Mouse (Mus musculus): Measurements from ENCODE around the gene Acadl. TPM values are rescaled to one million over a fixed set of nuclear protein-coding genes. Genes with fewer than 3 reads are reported as not detected.

Acadl gene
- polyA plus RNA-seq, 1 experiment from 2014 or later: 101 TPM

DNA sequence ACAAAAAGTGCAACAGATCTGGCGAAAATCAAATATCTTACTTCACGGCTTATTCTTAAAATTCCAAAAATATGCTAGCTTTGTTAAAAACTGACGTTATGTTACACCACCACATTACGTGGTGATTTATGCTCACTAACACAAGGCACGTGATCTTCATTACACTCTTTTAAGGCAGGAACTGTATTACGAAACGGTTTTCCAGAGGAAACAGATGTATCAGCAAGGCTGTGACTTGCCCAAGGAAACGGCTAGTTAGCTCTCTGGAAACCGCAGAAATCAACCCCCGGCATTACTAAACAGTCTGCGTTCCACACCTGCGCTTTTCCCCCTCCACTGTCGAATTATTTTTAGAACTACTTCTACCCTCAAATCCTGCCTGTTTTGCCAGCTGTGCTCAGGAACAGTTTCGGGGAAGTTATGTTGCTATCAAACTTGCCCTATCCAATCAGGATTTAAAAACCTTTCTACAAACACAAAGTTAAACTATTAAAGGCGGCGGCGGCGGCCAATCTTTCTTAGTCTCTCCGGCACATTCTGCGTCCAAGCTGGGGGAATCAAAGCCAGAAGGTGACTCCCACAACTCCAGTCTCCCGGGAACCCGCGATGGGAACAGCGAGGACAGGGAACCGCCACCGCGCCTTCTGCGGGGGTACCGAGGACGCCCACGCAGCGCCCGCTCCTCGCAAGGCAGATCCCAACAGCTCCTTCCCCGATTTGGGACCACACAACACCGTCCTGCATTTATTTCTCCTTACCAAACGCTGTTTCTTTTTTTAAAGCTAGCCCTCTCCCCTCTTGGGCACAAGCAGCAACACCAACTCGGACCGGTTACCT, 46.9 kb downstream of the Acadl start:
- ATAC-seq (ENCODE audit: low read depth): peak; percentile 5; the same call in 1 of the 2 replicates
- peaks cover 14% of the 10 kb centered on the region for H3K4me1 ChIP-seq (replicated peaks)
- H3K9ac ChIP-seq: peak overlapping the region; percentile 82
- H3K4me3 ChIP-seq (replicated peaks): peak overlapping the region; percentile 88
- no peaks in the 10 kb centered on the region for H3K36me3 ChIP-seq
- H3K4me2 ChIP-seq: peak overlapping the region; percentile 95
- peak overlapping the region; percentile 86 for H3K27ac ChIP-seq
- H3K9me3 ChIP-seq (replicated peaks): no peaks in the 10 kb centered on the region
- under 1% methylated on average over 39 of the region's 39 CpGs for WGBS (ENCODE audit: insufficient replicate concordance)
- DNase-seq: peak; percentile 30
- H3K27me3 ChIP-seq: no peaks in the 10 kb centered on the region

DNA sequence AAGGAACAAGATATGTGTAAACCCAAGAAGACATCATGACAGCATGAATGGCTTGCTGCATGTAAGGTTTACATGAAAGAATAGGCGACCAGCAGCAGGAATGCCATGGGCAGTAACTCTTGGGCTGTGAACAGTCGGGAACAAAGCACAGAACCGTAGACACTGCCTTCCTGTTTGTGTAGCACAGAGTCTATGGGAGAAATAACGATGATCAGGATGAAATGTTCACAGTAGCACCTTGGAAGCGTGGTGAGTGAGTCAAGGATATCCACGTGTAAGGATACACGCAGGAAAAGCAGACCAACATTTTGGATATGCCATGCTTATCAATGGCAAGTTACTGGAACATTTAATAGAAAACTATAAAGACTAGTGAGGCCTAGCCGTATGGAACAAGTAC, 48.3 kb downstream of the Acadl start:
- 0 out of 2 replicates have a peak overlapping the region, but pooled peaks have one; percentile 2 for H3K4me3 ChIP-seq (replicated peaks)
- H3K4me1 ChIP-seq (replicated peaks): peaks cover 14% of the 10 kb centered on the region
- H3K9ac ChIP-seq: peak overlapping the region; percentile 29; the same call in 1 of the 2 replicates
- ATAC-seq (ENCODE audit: low read depth) (no peak), DNase-seq (no peak)
- 32% methylated on average over 8 of the region's 8 CpGs for WGBS (ENCODE audit: insufficient replicate concordance)
- H3K4me2 ChIP-seq: peak overlapping the region; percentile 37
- no peaks in the 10 kb centered on the region for H3K27me3 ChIP-seq
- H3K9me3 ChIP-seq (replicated peaks): no peaks in the 10 kb centered on the region
- H3K27ac ChIP-seq: peak overlapping the region; percentile 48
- H3K36me3 ChIP-seq: no peaks in the 10 kb centered on the region

GRCm38 (mm10) chr1:66813191-66813590, 49.9 kb downstream of the Acadl start:
- H3K36me3 ChIP-seq: no peaks in the 10 kb centered on the region
- no peak overlapping the region for H3K4me2 ChIP-seq
- H3K4me1 ChIP-seq (replicated peaks): peaks cover 14% of the 10 kb centered on the region
- no peak overlapping the region for H3K4me3 ChIP-seq (replicated peaks)
- no peaks in the 10 kb centered on the region for H3K9me3 ChIP-seq (replicated peaks)
- no peak for ATAC-seq (ENCODE audit: low read depth)
- no peak overlapping the region for H3K9ac ChIP-seq
- H3K27me3 ChIP-seq: no peaks in the 10 kb centered on the region
- H3K27ac ChIP-seq: no peak overlapping the region
- DNase-seq: no peak
- 83% methylated on average over 1 of the region's 1 CpGs for WGBS (ENCODE audit: insufficient replicate concordance)

- Histone ChIP-seq H3K27me3 (no peaks in the 10 kb centered on the region), H3K27ac (no peak overlapping the region), H3K9ac (no peak overlapping the region), H3K4me3 (replicated peaks) (no peak overlapping the region), H3K4me1 (replicated peaks) (no peaks in the 10 kb centered on the region), H3K9me3 (replicated peaks) (no peaks in the 10 kb centered on the region), H3K4me2 (no peak overlapping the region), H3K36me3 (no peaks in the 10 kb centered on the region)
- ATAC-seq (ENCODE audit: low read depth): no peak
- no peak for DNase-seq
- WGBS (ENCODE audit: insufficient replicate concordance): 76% methylated on average over 1 of the region's 1 CpGs
Observed at GRCm38 (mm10) chr1:66806821-66807220, 56.3 kb downstream of the Acadl start.

DNA sequence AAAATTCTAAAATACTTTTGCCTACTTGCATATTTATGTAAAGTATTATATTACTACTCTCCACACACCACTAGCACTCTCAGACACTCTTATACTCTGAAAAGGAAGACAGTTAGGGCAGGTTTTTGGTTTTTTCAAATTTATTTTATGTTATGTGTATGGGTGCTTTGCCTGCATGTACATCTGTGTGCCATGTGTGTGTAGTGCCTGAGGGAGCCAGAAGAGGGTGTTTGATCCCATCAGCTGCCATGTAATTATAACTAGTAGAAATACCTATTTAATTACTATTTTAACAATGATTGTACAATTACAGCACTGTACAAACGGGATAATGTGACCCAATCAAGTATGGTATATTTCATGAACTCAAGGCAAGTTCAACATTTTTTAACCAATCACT, 57.7 kb downstream of the Acadl start:
- Histone ChIP-seq H3K36me3 (no peaks in the 10 kb centered on the region), H3K27ac (no peak overlapping the region), H3K9ac (no peak overlapping the region), H3K4me1 (replicated peaks) (no peaks in the 10 kb centered on the region), H3K4me2 (no peak overlapping the region), H3K27me3 (no peaks in the 10 kb centered on the region), H3K9me3 (replicated peaks) (no peaks in the 10 kb centered on the region), H3K4me3 (replicated peaks) (no peak overlapping the region)
- no peak for ATAC-seq (ENCODE audit: low read depth)
- no peak for DNase-seq
- 66% methylated on average over 1 of the region's 1 CpGs for WGBS (ENCODE audit: insufficient replicate concordance)

GRCm38 (mm10) chr1:66804710-66805109, 58.4 kb downstream of the Acadl start:
- ATAC-seq (ENCODE audit: low read depth): no peak
- H3K27me3 ChIP-seq: no peaks in the 10 kb centered on the region
- no peak for DNase-seq
- H3K27ac ChIP-seq: no peak overlapping the region
- no peaks in the 10 kb centered on the region for H3K9me3 ChIP-seq (replicated peaks)
- H3K4me1 ChIP-seq (replicated peaks): no peaks in the 10 kb centered on the region
- no peak overlapping the region for H3K4me2 ChIP-seq
- no peak overlapping the region for H3K9ac ChIP-seq
- no peak overlapping the region for H3K4me3 ChIP-seq (replicated peaks)
- H3K36me3 ChIP-seq: no peaks in the 10 kb centered on the region
- 67% methylated on average over 5 of the region's 5 CpGs for WGBS (ENCODE audit: insufficient replicate concordance)

DNA sequence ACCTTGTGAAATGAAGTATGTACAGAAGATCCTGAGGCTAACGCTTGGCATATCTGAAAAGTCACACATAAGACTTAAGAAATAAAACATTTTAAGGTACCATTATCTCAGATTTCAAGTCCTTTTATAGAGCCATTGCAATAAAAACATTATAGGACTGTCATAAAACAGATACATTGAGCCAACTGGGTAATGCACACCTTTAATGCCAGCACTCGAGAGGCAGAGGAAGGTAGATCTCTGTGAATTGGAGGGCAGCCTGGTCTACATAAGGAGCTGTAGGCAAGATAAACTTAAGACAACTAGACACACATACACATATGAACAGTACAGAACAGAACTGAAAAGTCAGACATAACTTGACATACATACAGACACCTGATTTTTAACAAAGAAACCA, 65.1 kb downstream of the Acadl start:
- Histone ChIP-seq H3K36me3 (no peaks in the 10 kb centered on the region), H3K27me3 (no peaks in the 10 kb centered on the region), H3K4me3 (replicated peaks) (no peak overlapping the region), H3K9ac (no peak overlapping the region), H3K4me2 (no peak overlapping the region), H3K4me1 (replicated peaks) (no peaks in the 10 kb centered on the region), H3K9me3 (replicated peaks) (no peaks in the 10 kb centered on the region), H3K27ac (no peak overlapping the region)
- WGBS (ENCODE audit: insufficient replicate concordance): 78% methylated on average over 2 of the region's 2 CpGs
- no peak for DNase-seq
- ATAC-seq (ENCODE audit: low read depth): no peak

DNA sequence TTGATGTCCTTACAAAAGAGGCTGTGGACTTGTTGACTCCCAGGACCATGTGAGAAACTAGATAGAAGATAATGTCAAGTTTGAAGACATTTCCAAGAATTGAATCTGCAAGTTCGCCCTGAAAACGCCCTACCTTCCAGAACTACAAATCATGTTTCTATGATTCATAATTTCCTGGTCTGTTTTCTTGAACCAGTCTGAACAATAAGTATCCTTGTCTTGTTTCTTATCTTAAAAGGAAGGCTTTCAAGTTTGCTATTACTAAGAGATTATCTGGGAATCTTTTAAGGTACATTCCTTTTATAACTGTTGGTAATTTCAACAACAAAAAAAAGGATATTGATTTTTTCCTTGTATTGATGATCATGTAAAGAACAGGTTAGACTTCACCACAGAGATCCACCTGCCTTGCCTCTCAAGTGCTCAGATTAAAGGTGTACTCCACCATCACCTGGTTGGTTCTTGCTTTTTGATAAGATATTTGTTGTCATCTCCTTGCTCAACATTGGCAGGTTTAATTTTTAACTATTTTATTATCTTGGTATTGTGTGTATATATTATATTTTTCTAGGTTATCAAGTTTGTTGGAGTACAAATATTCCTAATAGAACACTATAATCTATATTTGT, 70.1 kb downstream of the Acadl start:
- WGBS (ENCODE audit: insufficient replicate concordance): 39% methylated on average over 2 of the region's 2 CpGs
- H3K27me3 ChIP-seq: no peaks in the 10 kb centered on the region
- no peak for ATAC-seq (ENCODE audit: low read depth)

DNA sequence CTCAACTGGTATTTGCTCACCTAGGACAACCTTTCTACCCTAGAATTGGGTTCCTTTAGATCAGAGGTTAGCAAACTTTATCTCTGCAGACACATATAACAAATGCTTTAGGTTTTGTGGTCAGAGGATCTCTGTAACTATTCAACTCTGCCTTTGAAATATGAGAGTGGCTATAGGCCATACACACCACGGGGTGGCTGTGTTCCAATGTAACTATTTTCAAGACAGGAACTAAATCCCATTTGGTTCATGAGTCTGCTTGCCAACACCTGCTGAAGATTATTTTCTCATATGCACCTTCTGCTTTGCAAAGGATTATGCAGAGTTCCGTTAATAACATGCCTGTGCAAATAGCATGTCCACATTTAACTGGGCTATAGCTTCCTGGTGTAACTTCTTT, 80.8 kb downstream of the Acadl start:
- 55% methylated on average over 2 of the region's 2 CpGs for WGBS (ENCODE audit: insufficient replicate concordance)
- no peaks in the 10 kb centered on the region for H3K36me3 ChIP-seq

More for the DNA sequence above, 70.1 kb downstream of the Acadl start:
- Histone ChIP-seq H3K9me3 (replicated peaks) (no peaks in the 10 kb centered on the region), H3K4me1 (replicated peaks) (no peaks in the 10 kb centered on the region), H3K9ac (no peak overlapping the region), H3K27ac (no peak overlapping the region), H3K36me3 (no peaks in the 10 kb centered on the region), H3K4me2 (no peak overlapping the region), H3K4me3 (replicated peaks) (no peak overlapping the region)
- DNase-seq: no peak

GRCm38 (mm10) chr1:66781027-66781426, 82.0 kb downstream of the Acadl start:
- WGBS (ENCODE audit: insufficient replicate concordance): 53% methylated on average over 4 of the region's 4 CpGs
- ATAC-seq (ENCODE audit: low read depth) (no peak), DNase-seq (no peak)
- Histone ChIP-seq H3K27me3 (no peaks in the 10 kb centered on the region), H3K4me2 (no peak overlapping the region), H3K4me1 (replicated peaks) (no peaks in the 10 kb centered on the region), H3K9me3 (replicated peaks) (no peaks in the 10 kb centered on the region), H3K4me3 (replicated peaks) (no peak overlapping the region), H3K27ac (no peak overlapping the region), H3K9ac (no peak overlapping the region), H3K36me3 (no peaks in the 10 kb centered on the region)

More for the DNA sequence above, 80.8 kb downstream of the Acadl start:
- no peak for DNase-seq
- no peak overlapping the region for H3K9ac ChIP-seq
- H3K27ac ChIP-seq: no peak overlapping the region
- H3K9me3 ChIP-seq (replicated peaks): no peaks in the 10 kb centered on the region
- no peaks in the 10 kb centered on the region for H3K4me1 ChIP-seq (replicated peaks)
- ATAC-seq (ENCODE audit: low read depth): no peak
- no peaks in the 10 kb centered on the region for H3K27me3 ChIP-seq
- H3K4me2 ChIP-seq: no peak overlapping the region
- H3K4me3 ChIP-seq (replicated peaks): no peak overlapping the region
